Mouse (Mus musculus) CH12.LX (cell line): Measurements from ENCODE around the gene Ncor1. TPM values are rescaled to one million over a fixed set of nuclear protein-coding genes. Genes with fewer than 3 reads are reported as not detected.

ENCODE experiments used
- DNase-seq: peaks from one replicate; pipeline ENCODE4 v3.0.0-alpha.2; 2013; ENCODE audit errors: extremely low read depth
- H3K27ac ChIP-seq: 2 replicates; pipeline ENCODE4 v1.5.1; 2012; ENCODE audit warnings: low read depth, mild to moderate bottlenecking, control low read depth, moderate library complexity; ENCODE audit not compliant: insufficient read depth
- H3K27me3 ChIP-seq: replicated peaks from 2 replicates; pipeline ENCODE3; 2012; ENCODE audit warnings: inconsistent platforms
- H3K36me3 ChIP-seq, 2 experiments: replicated peaks in 1 of 2; 2 replicates each; pipeline versions ENCODE3 to v1.6.1; 2012; ENCODE audit warnings: inconsistent platforms in 1 of 2, low read length in 1 of 2, mild to moderate bottlenecking in 1 of 2, mixed read lengths in 1 of 2, moderate library complexity in 1 of 2; ENCODE audit not compliant: control insufficient read depth in 1 of 2, insufficient read depth in 1 of 2
- H3K4me1 ChIP-seq, 2 experiments: 2 replicates each; pipeline ENCODE4 v1.6.1; 2012; ENCODE audit warnings: inconsistent platforms in 1 of 2, moderate library complexity in 1 of 2; ENCODE audit not compliant: insufficient read depth in 2 of 2, control insufficient read depth in 1 of 2
- H3K4me2 ChIP-seq: 2 replicates; pipeline ENCODE4 v1.6.1; 2012; ENCODE audit warnings: low read depth, mild to moderate bottlenecking, control low read depth; ENCODE audit not compliant: poor library complexity, insufficient read depth, severe bottlenecking
- H3K4me3 ChIP-seq, 3 experiments: fragments of 150-350 bp in 1 of 3; sonication (generic) in 1 of 3; replicated peaks in 1 of 3; 2 replicates each; pipeline versions ENCODE3 to v1.5.1; 2011 to 2012; ENCODE audit warnings: low read depth in 2 of 3, low read length in 2 of 3, mild to moderate bottlenecking in 2 of 3, moderate library complexity in 2 of 3, control low read depth in 1 of 3, improper control_type of control experiment in 1 of 3, inconsistent platforms in 1 of 3, mixed read lengths in 1 of 3; ENCODE audit not compliant: poor library complexity in 1 of 3
- H3K79me2 ChIP-seq: replicated peaks from 2 replicates; pipeline ENCODE4 v1.6.1; 2012; ENCODE audit warnings: mild to moderate bottlenecking, moderate library complexity; ENCODE audit not compliant: control insufficient read depth, poor library complexity, insufficient read depth, severe bottlenecking; ENCODE audit errors: extremely low read depth
- H3K9ac ChIP-seq: 2 replicates; pipeline ENCODE4 v1.6.1; 2012; ENCODE audit warnings: low read depth, mild to moderate bottlenecking, control low read depth, moderate library complexity; ENCODE audit not compliant: insufficient read depth
- H3K9me3 ChIP-seq: replicated peaks from 2 replicates; pipeline ENCODE3; 2012; ENCODE audit warnings: low read length, inconsistent platforms, mixed read lengths
- BHLHE40 ChIP-seq: IDR thresholded peaks from 2 replicates; pipeline ENCODE4 v1.6.1; 2011; ENCODE audit warnings: mild to moderate bottlenecking, low read depth, low read length, improper control_type of control experiment
- CHD1 ChIP-seq: IDR thresholded peaks from 2 replicates; pipeline ENCODE4 v1.6.1; 2012; ENCODE audit warnings: low read depth, low read length, improper control_type of control experiment, inconsistent platforms
- CHD2 ChIP-seq: IDR thresholded peaks from 2 replicates; pipeline ENCODE4 v1.6.1; 2011; ENCODE audit warnings: low read length, improper control_type of control experiment
- CTCF ChIP-seq, 2 experiments: IDR thresholded peaks in 1 of 2; conservative IDR thresholded peaks in 1 of 2; 2 replicates each; pipeline ENCODE4 v1.5.1; 2011 to 2012; ENCODE audit warnings: low read depth in 2 of 2, low read length in 2 of 2, improper control_type of control experiment in 1 of 2, inconsistent platforms in 1 of 2, mild to moderate bottlenecking in 1 of 2, moderate library complexity in 1 of 2
- E2F4 ChIP-seq: IDR thresholded peaks from 2 replicates; pipeline ENCODE4 v1.6.1; 2011; ENCODE audit warnings: low read depth, low read length, improper control_type of control experiment; ENCODE audit not compliant: insufficient replicate concordance
- ELF1 ChIP-seq: IDR thresholded peaks from 2 replicates; pipeline ENCODE4 v1.6.1; 2014; ENCODE audit warnings: low read depth, mild to moderate bottlenecking, inconsistent platforms, low read length, improper control_type of control experiment
- EP300 ChIP-seq: IDR thresholded peaks from 2 replicates; pipeline ENCODE4 v1.6.1; 2011; ENCODE audit warnings: low read length, improper control_type of control experiment
- ETS1 ChIP-seq: conservative IDR thresholded peaks from 2 replicates; pipeline ENCODE4 v1.6.1; 2012; ENCODE audit warnings: low read depth, mild to moderate bottlenecking, inconsistent platforms, low read length, improper control_type of control experiment, moderate library complexity
- GABPA ChIP-seq: IDR thresholded peaks from 2 replicates; pipeline ENCODE4 v1.6.1; 2012; ENCODE audit warnings: low read depth, low read length, improper control_type of control experiment, inconsistent platforms; ENCODE audit not compliant: insufficient replicate concordance
- HCFC1 ChIP-seq: IDR thresholded peaks from 2 replicates; pipeline ENCODE4 v1.6.1; 2012; ENCODE audit warnings: low read depth, mild to moderate bottlenecking, inconsistent platforms, low read length, improper control_type of control experiment
- IRF4 ChIP-seq: IDR thresholded peaks from 2 replicates; pipeline ENCODE4 v1.6.1; 2014; ENCODE audit warnings: low read depth, mild to moderate bottlenecking, inconsistent platforms, low read length, improper control_type of control experiment
- JUN ChIP-seq: IDR thresholded peaks from 2 replicates; pipeline ENCODE4 v1.6.1; 2011; ENCODE audit warnings: low read depth, mild to moderate bottlenecking, low read length, improper control_type of control experiment, moderate library complexity; ENCODE audit not compliant: insufficient read depth
- JUND ChIP-seq: conservative IDR thresholded peaks from 2 replicates; pipeline ENCODE4 v1.6.1; 2011; ENCODE audit warnings: low read depth, low read length, improper control_type of control experiment
- KAT2A ChIP-seq: IDR thresholded peaks from 2 replicates; pipeline ENCODE4 v1.6.1; 2012; ENCODE audit warnings: low read length, improper control_type of control experiment, inconsistent platforms; ENCODE audit not compliant: insufficient replicate concordance
- MAFK ChIP-seq: IDR thresholded peaks from 2 replicates; pipeline ENCODE4 v1.6.1; 2011; ENCODE audit warnings: low read length, improper control_type of control experiment; ENCODE audit not compliant: insufficient replicate concordance
- MAX ChIP-seq: IDR thresholded peaks from 2 replicates; pipeline ENCODE4 v1.6.1; 2011; ENCODE audit warnings: low read length, improper control_type of control experiment
- MAZ ChIP-seq: IDR thresholded peaks from 2 replicates; pipeline ENCODE4 v1.6.1; 2012; ENCODE audit warnings: low read depth, mild to moderate bottlenecking, inconsistent platforms, low read length, improper control_type of control experiment, moderate library complexity
- MEF2A ChIP-seq: IDR thresholded peaks from 2 replicates; pipeline ENCODE4 v1.6.1; 2014; ENCODE audit warnings: low read depth, mild to moderate bottlenecking, inconsistent platforms, low read length, improper control_type of control experiment, borderline replicate concordance
- MXI1 ChIP-seq: IDR thresholded peaks from 2 replicates; pipeline ENCODE4 v1.6.1; 2011; ENCODE audit warnings: mild to moderate bottlenecking, low read depth, low read length, improper control_type of control experiment
- MYC ChIP-seq: IDR thresholded peaks from 2 replicates; pipeline ENCODE4 v1.6.1; 2011; ENCODE audit warnings: low read depth, mild to moderate bottlenecking, improper control_type of control experiment, low read length
- NELFE ChIP-seq: IDR thresholded peaks from 2 replicates; pipeline ENCODE4 v1.6.1; 2011; ENCODE audit warnings: low read depth, low read length, improper control_type of control experiment
- NRF1 ChIP-seq: IDR thresholded peaks from 2 replicates; pipeline ENCODE4 v1.6.1; 2014; ENCODE audit warnings: low read depth, mild to moderate bottlenecking, inconsistent platforms, low read length, improper control_type of control experiment, moderate library complexity
- PAX5 ChIP-seq: IDR thresholded peaks from 2 replicates; pipeline ENCODE4 v1.6.1; 2012; ENCODE audit warnings: low read length, inconsistent platforms, mixed read lengths
- POLR2A ChIP-seq: IDR thresholded peaks from 2 replicates; pipeline ENCODE4 v1.6.1; 2011; ENCODE audit warnings: low read depth, mild to moderate bottlenecking, improper control_type of control experiment, low read length
- POLR2AphosphoS2 ChIP-seq: IDR thresholded peaks from 2 replicates; pipeline ENCODE4 v1.6.1; 2011; ENCODE audit warnings: low read depth, low read length, improper control_type of control experiment
- RAD21 ChIP-seq: IDR thresholded peaks from 2 replicates; pipeline ENCODE4 v1.6.1; 2011; ENCODE audit warnings: low read depth, mild to moderate bottlenecking, low read length, improper control_type of control experiment, moderate library complexity
- RCOR1 ChIP-seq: conservative IDR thresholded peaks from 2 replicates; pipeline ENCODE4 v1.6.1; 2012; ENCODE audit warnings: low read depth, mild to moderate bottlenecking, inconsistent platforms, low read length, improper control_type of control experiment
- SIN3A ChIP-seq: IDR thresholded peaks from 2 replicates; pipeline ENCODE4 v1.6.1; 2012; ENCODE audit warnings: low read length, improper control_type of control experiment, inconsistent platforms
- SMC3 ChIP-seq: IDR thresholded peaks from 2 replicates; pipeline ENCODE4 v1.6.1; 2011; ENCODE audit warnings: low read depth, low read length, improper control_type of control experiment
- TBP ChIP-seq: conservative IDR thresholded peaks from 2 replicates; pipeline ENCODE4 v1.6.1; 2011; ENCODE audit warnings: low read depth, low read length, improper control_type of control experiment
- TCF12 ChIP-seq: IDR thresholded peaks from 2 replicates; pipeline ENCODE4 v1.6.1; 2014; ENCODE audit warnings: low read depth, mild to moderate bottlenecking, inconsistent platforms, low read length, improper control_type of control experiment
- UBTF ChIP-seq: IDR thresholded peaks from 2 replicates; pipeline ENCODE4 v1.6.1; 2012; ENCODE audit warnings: low read depth, mild to moderate bottlenecking, inconsistent platforms, low read length, improper control_type of control experiment, moderate library complexity
- USF1 ChIP-seq: IDR thresholded peaks from 2 replicates; pipeline ENCODE4 v1.6.1; 2014; ENCODE audit warnings: low read depth, mild to moderate bottlenecking, inconsistent platforms, low read length, improper control_type of control experiment
- USF2 ChIP-seq: conservative IDR thresholded peaks from 2 replicates; pipeline ENCODE4 v1.6.1; 2011; ENCODE audit warnings: low read depth, low read length, improper control_type of control experiment
- ZC3H11A ChIP-seq: IDR thresholded peaks from 2 replicates; pipeline ENCODE4 v1.6.1; 2012; ENCODE audit warnings: low read depth, mild to moderate bottlenecking, inconsistent platforms, low read length, improper control_type of control experiment
- ZKSCAN1 ChIP-seq: IDR thresholded peaks from 2 replicates; pipeline ENCODE4 v1.6.1; 2012; ENCODE audit warnings: low read depth, inconsistent platforms, low read length, improper control_type of control experiment, borderline replicate concordance
- ZMIZ1 ChIP-seq: IDR thresholded peaks from 2 replicates; pipeline ENCODE4 v1.6.1; 2012; ENCODE audit warnings: low read depth, mild to moderate bottlenecking, inconsistent platforms, low read length, improper control_type of control experiment
- ZNF384 ChIP-seq: IDR thresholded peaks from 2 replicates; pipeline ENCODE4 v1.6.1; 2012; ENCODE audit warnings: low read depth, low read length, improper control_type of control experiment, inconsistent platforms
- dilution Hi-C: fragments of 300-500 bp; cut with MboI; formaldehyde crosslinking; loops from 2 replicates; pipeline ENCODE4 v1.14.3; 2020; ENCODE audit warnings: low sequenced_read_pairs; ENCODE audit not compliant: extremely low pct_unique_long_range_greater_than_20kb, extremely low pct_ligation_motif_present
- in situ Hi-C: fragments of 300-500 bp; cut with MboI; formaldehyde crosslinking; loops from 3 replicates; pipeline ENCODE4 v1.14.3; 2019; ENCODE audit warnings: low sequenced_read_pairs, low pct_ligation_motif_present, low pct_unique_long_range_greater_than_20kb, mixed read lengths
- polyA plus RNA-seq: library from polyadenylated mRNA; unstranded; fragments of >175 nt; gene quantifications from 2 replicates; pipeline ENCODE4 v1.2.1, GENCODE M21; 2012; ENCODE audit warnings: low read depth; ENCODE audit not compliant: insufficient read length
- total RNA-seq, 2 experiments: library from RNA; depleted of rRNA; stranded (reverse); fragments of 300-350 nt in 1 of 2; fragments of >200 nt in 1 of 2; gene quantifications; 2 replicates each; pipeline ENCODE4 v1.2.3; 2012 to 2014

The Ncor1 gene
- 83.8 and 93.7 TPM in 2 replicates for total RNA-seq (2012; rRNA removed)
- 69.3 and 76.3 TPM in 2 replicates for total RNA-seq (2014; rRNA removed)
- polyA plus RNA-seq, result 171 and 232 TPM in 2 replicates

- peak within 1 kb of the TSS; percentile 90 for H3K27ac ChIP-seq
- peak within 1 kb of the TSS; percentile 75 to 98 (median 82) for H3K4me3 ChIP-seq
- peaks cover 0 to 25% of the 10 kb centered on the region in 2 experiments; a peak in 3 of 4 replicates for H3K4me1 ChIP-seq
- dilution Hi-C loops (no loop called here), in situ Hi-C loops (no loop called here)
- peaks cover 42% of the 10 kb centered on the region for H3K79me2 ChIP-seq
- H3K36me3 ChIP-seq, result peaks cover 0 to 10% of the 10 kb centered on the region in 2 experiments
- H3K27me3 ChIP-seq, result no peaks in the 10 kb centered on the region
- TF ChIP-seq POLR2A (peak; percentile 90), MAZ (peak; percentile 30; the same call in 1 of the 2 replicates), BHLHE40 (peak; percentile 46; the same call in 1 of the 2 replicates), ZNF384 (0 out of 2 replicates have a peak, but pooled peaks have one; percentile 13), MAX (peak; percentile 84), PAX5 (no peak), NELFE (peak; percentile 88), KAT2A (peak; percentile 59; the same call in 1 of the 2 replicates), CTCF (conservative IDR thresholded peaks at IDR 0.05 in 1 of 2, IDR thresholded peaks at IDR 0.05 in 1 of 2; ENCODE audit: low read depth in 2 of 2, low read length in 2 of 2) (no peak), MXI1 (peak; percentile 65), NRF1 (peak; percentile 99), RCOR1 (peak; percentile 54; the same call in 1 of the 2 replicates), HCFC1 (peak; percentile 86), SMC3 (no peak), E2F4 (no peak), UBTF (peak; percentile 99), TBP (peak; percentile 68; the same call in 1 of the 2 replicates), JUN (no peak), POLR2AphosphoS2 (peak; percentile 64; the same call in 1 of the 2 replicates), MAFK (no peak), GABPA (no peak; the same call in 1 of the 2 replicates), ELF1 (peak; percentile 80), JUND (no peak), SIN3A (peak; percentile 81; the same call in 1 of the 2 replicates), ZC3H11A (no peak), IRF4 (no peak; the same call in 1 of the 2 replicates), RAD21 (no peak), ZKSCAN1 (no peak), MYC (peak; percentile 76), USF1 (no peak), EP300 (no peak), CHD2 (0 out of 2 replicates have a peak, but pooled peaks have one; percentile 6), ETS1 (no peak), USF2 (no peak), MEF2A (peak; percentile 67; the same call in 1 of the 2 replicates), TCF12 (peak; percentile 91), ZMIZ1 (peak; percentile 45; the same call in 1 of the 2 replicates), CHD1 (peak; percentile 33)
- H3K9ac ChIP-seq, result peak within 1 kb of the TSS; percentile 96
- peak; percentile 95 for DNase-seq
- H3K9me3 ChIP-seq, result no peaks in the 10 kb centered on the region
- H3K4me2 ChIP-seq, result peak within 1 kb of the TSS; percentile 94
Observed at GRCm38 (mm10) chr11:62458276-62458724, at the start of gene Ncor1, which contains the start of gene Pigl. Ncor1 (minus strand) TSS chr11:62458541. Pigl (plus strand) TSS chr11:62458460.
